Mouse (Mus musculus): ENCODE results near the gene Fam240b. TPM values are rescaled to one million over a fixed set of nuclear protein-coding genes. Genes with fewer than 3 reads are reported as not detected.

Gene Fam240b
- polyA plus RNA-seq (2014; fragmentation: Illumina TruSeq; extraction: RNeasy Lipid Tissue Mini Kit (QIAGEN cat#74804); ENCODE audit: low read depth, low replicate concordance): not detected

DNA sequence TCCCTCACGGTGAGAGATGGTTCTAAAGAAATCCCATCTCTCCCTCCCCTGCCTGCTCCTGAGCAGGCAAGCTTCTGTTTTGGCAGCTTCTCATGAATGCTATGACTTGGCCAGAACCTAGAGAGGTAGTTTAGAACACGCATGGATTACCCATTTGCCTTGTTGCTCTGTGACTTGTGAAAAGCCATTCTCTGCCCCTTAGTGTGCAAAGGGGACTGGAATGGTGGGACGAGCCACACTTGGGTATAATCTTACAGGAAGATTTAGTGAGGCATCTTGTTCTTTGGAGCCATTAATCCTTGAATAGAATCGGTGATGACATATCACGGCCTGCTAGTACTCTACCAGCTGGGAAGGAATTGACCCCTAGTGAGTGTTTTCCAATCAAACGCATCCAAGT, at the start of gene Fam240b:
TSS of gene Fam240b (minus strand) at position 101 of the 400 bp plus-strand sequence.

DNA sequence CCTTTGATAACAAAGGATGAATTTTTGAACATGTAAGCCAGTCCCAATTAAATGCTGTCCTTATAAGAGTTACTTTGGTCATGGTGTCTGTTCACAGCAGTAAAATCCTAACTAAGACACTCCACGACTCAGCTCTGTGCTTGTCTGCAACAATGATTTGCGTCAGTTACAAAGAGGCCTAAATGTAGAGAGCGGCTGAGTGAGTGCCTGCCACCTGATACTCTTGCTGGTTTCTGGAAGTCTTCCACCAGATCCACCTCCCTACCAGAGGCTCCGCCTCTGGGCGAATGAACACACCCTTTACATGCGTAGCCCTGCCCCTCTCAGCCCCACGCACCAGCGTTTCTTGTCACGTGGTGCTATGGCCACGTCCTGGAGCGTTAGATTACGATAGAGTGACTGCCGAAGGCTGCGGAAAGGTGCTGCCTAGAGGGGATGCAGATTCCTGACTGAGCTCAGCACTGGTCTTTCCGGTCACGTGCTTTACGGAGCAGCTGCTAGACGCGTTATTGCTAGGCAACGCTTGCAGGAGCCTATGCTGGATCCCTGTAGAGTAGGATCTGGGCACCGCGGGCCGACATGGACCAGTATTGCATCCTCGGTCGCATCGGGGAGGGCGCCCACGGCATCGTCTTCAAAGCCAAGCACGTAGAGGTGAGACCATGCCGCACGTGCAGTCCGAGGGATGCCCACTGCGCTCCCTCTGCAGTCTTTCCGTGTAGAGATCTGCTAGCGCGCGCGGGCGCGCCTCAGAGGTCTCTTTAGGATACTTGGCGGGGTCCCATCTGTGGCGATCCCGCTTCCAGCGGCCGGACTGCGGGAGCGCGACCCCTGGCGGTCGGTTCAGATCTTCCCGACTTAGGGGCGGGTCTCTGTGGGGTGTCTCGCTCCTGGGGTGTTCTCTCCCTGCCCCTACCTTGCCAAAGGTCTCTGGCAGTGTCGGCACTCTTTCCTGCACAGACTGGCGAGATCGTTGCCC, 65.3 kb downstream of the Fam240b start, which contains the start of gene Cdk20:
TSS of gene Cdk20 (plus strand) at position 298 of the 979 bp plus-strand sequence.

Other genes with a start within 250 kb of the Fam240b start
- 12.9 TPM for gene Cdc14b, start 222.5 kb downstream of the Fam240b start, polyA plus RNA-seq (2014; fragmentation: Illumina TruSeq; extraction: RNeasy Lipid Tissue Mini Kit (QIAGEN cat#74804); ENCODE audit: low read depth, low replicate concordance)
- 74.6 TPM for gene Aaed1, start 185.1 kb downstream of the Fam240b start, polyA plus RNA-seq (2014; fragmentation: Illumina TruSeq; extraction: RNeasy Lipid Tissue Mini Kit (QIAGEN cat#74804); ENCODE audit: low read depth, low replicate concordance)
- 270 TPM for gene Ctsl, start 126.9 kb downstream of the Fam240b start, polyA plus RNA-seq (2014; fragmentation: Illumina TruSeq; extraction: RNeasy Lipid Tissue Mini Kit (QIAGEN cat#74804); ENCODE audit: low read depth, low replicate concordance)
- gene Cdk20, start 65.5 kb downstream of the Fam240b start, polyA plus RNA-seq (2014; fragmentation: Illumina TruSeq; extraction: RNeasy Lipid Tissue Mini Kit (QIAGEN cat#74804); ENCODE audit: low read depth, low replicate concordance): 5.0 TPM

All from heart, adult 10 weeks (tissue).